Mouse (Mus musculus): Measurements from ENCODE around the gene Dcaf1. TPM values are rescaled to one million over a fixed set of nuclear protein-coding genes. Genes with fewer than 3 reads are reported as not detected.

Gene Dcaf1
- polyA plus RNA-seq, 1 experiment from 2014 or later, result 7.2 TPM

DNA sequence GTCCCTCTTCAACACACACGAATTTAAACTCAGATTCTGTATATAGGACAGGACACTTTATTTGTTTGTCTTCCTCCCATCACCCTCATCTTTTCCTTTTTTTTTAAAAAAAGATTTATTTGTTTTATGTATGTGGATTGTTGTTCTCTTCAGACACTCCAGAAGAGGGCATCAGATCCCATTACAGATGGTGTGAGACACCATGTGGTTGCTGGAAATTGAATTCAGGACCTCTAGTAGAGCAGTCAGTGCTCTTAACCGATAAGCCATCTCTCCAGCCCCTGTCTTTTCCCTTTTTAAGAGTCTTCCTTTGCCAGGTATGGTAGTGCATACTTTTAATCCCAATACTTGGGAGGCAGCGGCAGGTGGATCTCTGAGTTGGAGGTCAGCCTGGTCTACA lies 35.0 kb downstream of the Dcaf1 start:
- no peak overlapping the region for H3K4me3 ChIP-seq (ENCODE audit: low read depth, low read length)
- no peak for TF ChIP-seq CTCF (IDR thresholded peaks at IDR 0.05)
- no peak for TF ChIP-seq EP300 (IDR thresholded peaks at IDR 0.05)
- no peak overlapping the region for H3K27ac ChIP-seq (ENCODE audit: low read length)
- H3K9me3 ChIP-seq (ENCODE audit: low read length), result no peaks in the 10 kb centered on the region
- H3K4me2 ChIP-seq (replicated peaks; ENCODE audit: low read depth, low read length), result no peak overlapping the region
- H3K36me3 ChIP-seq (ENCODE audit: insufficient read depth, low read length), result peaks cover 29% of the 10 kb centered on the region
- ATAC-seq, result no peak
- WGBS, result 71% methylated on average over 3 of the region's 3 CpGs
- no peaks in the 10 kb centered on the region for H3K4me1 ChIP-seq (ENCODE audit: insufficient read depth, low read depth, low read length)
- H3K27me3 ChIP-seq (replicated peaks; ENCODE audit: insufficient read depth, low read length), result no peaks in the 10 kb centered on the region
- H3K9ac ChIP-seq (replicated peaks; ENCODE audit: low read depth), result no peak overlapping the region
- DNase-seq (ENCODE audit: low spot score), result no peak

DNA sequence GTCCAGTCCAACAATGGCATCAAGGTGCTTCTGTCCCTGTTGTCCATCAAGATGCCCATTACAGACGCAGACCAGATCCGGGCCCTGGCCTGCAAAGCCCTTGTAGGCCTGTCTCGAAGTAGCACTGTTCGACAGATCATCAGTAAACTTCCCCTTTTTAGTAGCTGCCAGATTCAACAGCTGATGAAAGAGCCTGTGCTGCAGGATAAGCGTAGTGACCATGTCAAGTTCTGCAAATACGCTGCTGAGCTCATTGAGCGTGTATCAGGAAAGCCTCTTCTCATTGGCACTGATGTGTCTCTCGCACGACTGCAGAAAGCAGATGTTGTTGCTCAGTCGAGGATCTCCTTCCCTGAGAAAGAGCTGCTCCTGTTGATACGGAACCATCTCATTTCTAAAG lies 36.4 kb downstream of the Dcaf1 start:
- no peak overlapping the region for H3K4me2 ChIP-seq (replicated peaks; ENCODE audit: low read depth, low read length)

DNA sequence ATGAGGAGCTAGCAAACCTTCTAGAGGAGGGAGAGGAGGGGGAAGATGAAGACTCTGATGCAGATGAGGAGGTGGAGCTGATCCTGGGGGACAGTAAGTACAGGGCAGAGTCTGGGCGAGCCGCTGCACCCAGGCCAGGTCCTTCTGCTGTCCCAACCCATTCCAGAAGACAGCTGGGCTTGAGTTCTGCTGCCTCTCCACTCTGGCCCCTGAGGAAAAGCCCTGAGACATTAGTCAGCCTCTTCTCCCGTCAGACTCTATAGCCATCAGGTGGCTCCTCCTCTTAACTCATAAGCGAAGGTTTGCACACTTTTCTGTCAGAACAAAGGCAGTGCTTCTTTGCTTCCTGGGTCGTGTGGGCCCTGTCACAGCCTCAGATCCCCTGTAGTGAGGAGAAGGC lies 52.5 kb downstream of the Dcaf1 start:
- Histone ChIP-seq H3K4me3 (ENCODE audit: low read depth, low read length) (no peak overlapping the region), H3K27ac (ENCODE audit: low read length) (no peak overlapping the region), H3K27me3 (replicated peaks; ENCODE audit: insufficient read depth, low read length) (no peaks in the 10 kb centered on the region), H3K4me2 (replicated peaks; ENCODE audit: low read depth, low read length) (no peak overlapping the region), H3K9me3 (ENCODE audit: low read length) (no peaks in the 10 kb centered on the region), H3K9ac (replicated peaks; ENCODE audit: low read depth) (no peak overlapping the region), H3K4me1 (ENCODE audit: insufficient read depth, low read depth, low read length) (no peaks in the 10 kb centered on the region), H3K36me3 (ENCODE audit: insufficient read depth, low read length) (peaks cover 13% of the 10 kb centered on the region; the same call in 1 of the 2 replicates)
- TF ChIP-seq CTCF (IDR thresholded peaks at IDR 0.05) (no peak), EP300 (IDR thresholded peaks at IDR 0.05) (no peak)
- ATAC-seq (no peak), DNase-seq (ENCODE audit: low spot score) (no peak)
- WGBS, result 78% methylated on average over 5 of the region's 5 CpGs

More for the DNA sequence above, 36.4 kb downstream of the Dcaf1 start:
- DNase-seq (ENCODE audit: low spot score) (no peak), ATAC-seq (no peak)
- TF ChIP-seq EP300 (IDR thresholded peaks at IDR 0.05), result no peak
- Histone ChIP-seq H3K4me1 (ENCODE audit: insufficient read depth, low read depth, low read length) (no peaks in the 10 kb centered on the region), H3K36me3 (ENCODE audit: insufficient read depth, low read length) (peaks cover 29% of the 10 kb centered on the region), H3K9ac (replicated peaks; ENCODE audit: low read depth) (no peak overlapping the region), H3K9me3 (ENCODE audit: low read length) (no peaks in the 10 kb centered on the region), H3K4me3 (ENCODE audit: low read depth, low read length) (no peak overlapping the region), H3K27ac (ENCODE audit: low read length) (no peak overlapping the region), H3K27me3 (replicated peaks; ENCODE audit: insufficient read depth, low read length) (no peaks in the 10 kb centered on the region)
- WGBS, result 87% methylated on average over 11 of the region's 11 CpGs

DNA sequence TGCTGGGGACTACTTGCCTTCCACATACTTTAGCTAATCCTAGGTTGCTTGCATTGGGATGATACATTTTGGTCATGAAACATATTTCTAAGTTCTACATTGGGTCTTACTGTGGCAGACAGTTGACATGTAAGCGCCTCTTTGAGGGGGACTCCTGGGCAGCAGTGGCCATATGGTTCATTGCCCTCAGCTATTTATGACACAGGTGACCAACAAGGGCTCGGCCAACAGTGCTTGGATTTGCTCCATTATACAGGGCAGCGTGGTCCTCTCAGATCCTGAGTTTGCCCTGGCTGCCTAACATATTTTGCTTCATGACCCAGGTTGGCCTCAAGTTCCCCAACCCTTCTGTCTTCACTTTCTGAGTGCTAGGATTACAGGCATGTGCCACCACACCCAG lies 55.0 kb downstream of the Dcaf1 start:
- H3K9ac ChIP-seq (replicated peaks; ENCODE audit: low read depth), result no peak overlapping the region
- H3K9me3 ChIP-seq (ENCODE audit: low read length), result no peaks in the 10 kb centered on the region
- H3K4me2 ChIP-seq (replicated peaks; ENCODE audit: low read depth, low read length), result no peak overlapping the region
- 89% methylated on average over 3 of the region's 3 CpGs for WGBS
- no peaks in the 10 kb centered on the region for H3K4me1 ChIP-seq (ENCODE audit: insufficient read depth, low read depth, low read length)
- no peak overlapping the region for H3K4me3 ChIP-seq (ENCODE audit: low read depth, low read length)
- no peaks in the 10 kb centered on the region for H3K27me3 ChIP-seq (replicated peaks; ENCODE audit: insufficient read depth, low read length)
- DNase-seq (ENCODE audit: low spot score) (no peak), ATAC-seq (no peak)
- H3K27ac ChIP-seq (ENCODE audit: low read length), result no peak overlapping the region
- H3K36me3 ChIP-seq (ENCODE audit: insufficient read depth, low read length), result peaks cover 13% of the 10 kb centered on the region; the same call in 1 of the 2 replicates
- TF ChIP-seq CTCF (IDR thresholded peaks at IDR 0.05) (no peak), EP300 (IDR thresholded peaks at IDR 0.05) (no peak)

DNA sequence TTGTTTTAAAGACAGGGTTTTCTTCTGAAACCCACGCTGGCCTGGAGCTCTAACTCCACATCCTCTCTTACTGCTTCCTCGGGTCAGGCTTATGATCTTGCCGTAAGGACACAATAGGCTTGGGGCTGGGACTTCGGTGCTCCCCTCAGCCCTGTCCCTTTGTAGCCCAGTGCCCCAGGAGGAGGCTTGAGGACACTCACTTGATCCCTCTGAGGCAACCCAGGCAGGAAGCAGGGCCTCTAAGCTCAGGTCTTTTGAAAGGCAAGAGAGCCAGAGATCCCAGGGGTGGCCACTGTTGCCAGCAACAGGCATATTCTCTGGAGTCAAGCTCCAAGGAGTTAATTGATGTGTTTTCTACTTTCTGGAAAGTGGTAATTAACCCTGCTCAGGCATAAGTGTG lies 57.8 kb downstream of the Dcaf1 start:
- H3K4me2 ChIP-seq (replicated peaks; ENCODE audit: low read depth, low read length), result no peak overlapping the region
- no peak for DNase-seq (ENCODE audit: low spot score)
- 64% methylated on average over 4 of the region's 4 CpGs for WGBS

DNA sequence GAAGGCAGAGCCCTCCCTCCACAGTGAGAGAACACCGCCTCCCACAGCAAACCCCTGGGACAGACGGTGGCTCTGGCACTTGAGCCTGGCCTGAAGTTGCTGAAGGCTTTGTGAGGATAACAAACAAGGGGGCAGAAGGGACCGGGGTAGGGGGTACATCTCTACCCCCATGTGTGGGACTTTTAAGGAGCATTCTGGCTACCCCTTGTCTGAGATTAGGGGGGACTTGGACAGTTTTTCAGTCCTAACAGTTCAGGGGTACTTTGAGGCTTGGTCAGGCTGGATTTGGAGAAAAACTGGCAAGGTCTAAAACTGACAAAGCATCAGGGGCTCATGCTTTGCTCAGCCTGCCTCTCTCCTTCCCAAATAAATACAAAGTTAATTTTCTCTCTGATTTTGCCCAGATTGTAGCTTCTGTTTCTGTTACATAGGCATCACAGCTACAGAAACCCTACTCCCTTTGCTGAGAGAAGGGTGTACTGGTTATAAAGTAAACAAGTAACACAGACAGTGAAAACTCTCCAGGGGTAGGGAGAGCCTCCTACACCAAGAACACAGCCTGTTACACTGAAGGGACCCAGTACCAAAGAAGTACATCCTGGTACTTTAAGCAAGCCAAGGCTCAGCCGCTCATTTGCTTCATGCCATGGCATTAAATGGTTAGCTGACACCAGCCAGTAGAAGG lies 59.5 kb downstream of the Dcaf1 start:
- H3K36me3 ChIP-seq (ENCODE audit: insufficient read depth, low read length), result peaks cover 6% of the 10 kb centered on the region
- no peaks in the 10 kb centered on the region for H3K9me3 ChIP-seq (ENCODE audit: low read length)
- peak; percentile 11; the same call in 1 of the 2 replicates for TF ChIP-seq CTCF (IDR thresholded peaks at IDR 0.05)
- TF ChIP-seq EP300 (IDR thresholded peaks at IDR 0.05), result no peak
- H3K4me2 ChIP-seq (replicated peaks; ENCODE audit: low read depth, low read length), result no peak overlapping the region
- no peak overlapping the region for H3K27ac ChIP-seq (ENCODE audit: low read length)
- H3K27me3 ChIP-seq (replicated peaks; ENCODE audit: insufficient read depth, low read length), result no peaks in the 10 kb centered on the region
- no peak for DNase-seq (ENCODE audit: low spot score)
- peaks cover 24% of the 10 kb centered on the region for H3K4me1 ChIP-seq (ENCODE audit: insufficient read depth, low read depth, low read length)
- ATAC-seq, result no peak
- no peak overlapping the region for H3K4me3 ChIP-seq (ENCODE audit: low read depth, low read length)
- H3K9ac ChIP-seq (replicated peaks; ENCODE audit: low read depth), result no peak overlapping the region
- 62% methylated on average over 4 of the region's 4 CpGs for WGBS

More for the DNA sequence above, 57.8 kb downstream of the Dcaf1 start:
- no peaks in the 10 kb centered on the region for H3K9me3 ChIP-seq (ENCODE audit: low read length)
- H3K27ac ChIP-seq (ENCODE audit: low read length), result no peak overlapping the region
- H3K4me1 ChIP-seq (ENCODE audit: insufficient read depth, low read depth, low read length), result peaks cover 9% of the 10 kb centered on the region
- no peak overlapping the region for H3K9ac ChIP-seq (replicated peaks; ENCODE audit: low read depth)
- H3K4me3 ChIP-seq (ENCODE audit: low read depth, low read length), result no peak overlapping the region
- no peaks in the 10 kb centered on the region for H3K27me3 ChIP-seq (replicated peaks; ENCODE audit: insufficient read depth, low read length)
- H3K36me3 ChIP-seq (ENCODE audit: insufficient read depth, low read length), result peaks cover 12% of the 10 kb centered on the region
- ATAC-seq, result no peak
- no peak for TF ChIP-seq CTCF (IDR thresholded peaks at IDR 0.05)
- TF ChIP-seq EP300 (IDR thresholded peaks at IDR 0.05), result no peak
